Mouse (Mus musculus) kidney, embryonic 15.5 days (tissue): ENCODE data around the gene Vsir. TPM values are rescaled to one million over a fixed set of nuclear protein-coding genes. Genes with fewer than 3 reads are reported as not detected.

Experiments
- ATAC-seq: fragments of 200-750 bp; cut with Nextera tagmentation; replicated peaks from 2 replicates; pipeline ENCODE4 v1.8.0; 2017; ENCODE audit warnings: moderate TSS enrichment; ENCODE audit not compliant: low FRiP score
- H3K27ac ChIP-seq: fragments of 300-500 bp; sonication (generic); 2 replicates; pipeline ENCODE4 v1.5.1; 2015; ENCODE audit warnings: mild to moderate bottlenecking, inconsistent platforms
- H3K27me3 ChIP-seq: fragments of 300-500 bp; sonication (generic); 2 replicates; pipeline ENCODE4 v1.6.1; 2015; ENCODE audit warnings: inconsistent platforms
- H3K36me3 ChIP-seq: fragments of 300-500 bp; sonication (generic); 2 replicates; pipeline ENCODE4 v1.6.1; 2015; ENCODE audit warnings: inconsistent platforms
- H3K4me1 ChIP-seq: fragments of 300-500 bp; sonication (generic); 2 replicates; pipeline ENCODE4 v1.6.1; 2015; ENCODE audit warnings: inconsistent platforms
- H3K4me2 ChIP-seq: fragments of 300-500 bp; sonication (generic); 2 replicates; pipeline ENCODE4 v1.6.1; 2015; ENCODE audit warnings: moderate library complexity, mild to moderate bottlenecking, inconsistent platforms
- H3K4me3 ChIP-seq: fragments of 300-500 bp; sonication (generic); replicated peaks from 2 replicates; pipeline ENCODE4 v1.5.1; 2015; ENCODE audit warnings: mild to moderate bottlenecking, inconsistent platforms
- H3K9ac ChIP-seq: fragments of 300-500 bp; sonication (generic); 2 replicates; pipeline ENCODE4 v1.6.1; 2015; ENCODE audit warnings: mild to moderate bottlenecking, inconsistent platforms
- H3K9me3 ChIP-seq: fragments of 300-500 bp; sonication (generic); replicated peaks from 2 replicates; pipeline ENCODE4 v1.6.1; 2016; ENCODE audit warnings: inconsistent platforms
- WGBS: fragments of 180-500 bp; shearing (Covaris S2); methylation state at CpG from one replicate; pipeline ENCODE4 v1.1.7; 2015; ENCODE audit warnings: mixed read lengths; 5-methylcytosine and 5-hydroxymethylcytosine counted together
- polyA plus RNA-seq: library from polyadenylated mRNA; unstranded; fragments of >200 nt; fragmentation: Nextera tagmentation; extraction: Ambion mirVana; gene quantifications from 2 replicates; pipeline ENCODE4 v1.2.1, GENCODE M21; 2015

The Vsir gene
- polyA plus RNA-seq, 1 experiment from 2014 or later: 4.2 TPM

DNA sequence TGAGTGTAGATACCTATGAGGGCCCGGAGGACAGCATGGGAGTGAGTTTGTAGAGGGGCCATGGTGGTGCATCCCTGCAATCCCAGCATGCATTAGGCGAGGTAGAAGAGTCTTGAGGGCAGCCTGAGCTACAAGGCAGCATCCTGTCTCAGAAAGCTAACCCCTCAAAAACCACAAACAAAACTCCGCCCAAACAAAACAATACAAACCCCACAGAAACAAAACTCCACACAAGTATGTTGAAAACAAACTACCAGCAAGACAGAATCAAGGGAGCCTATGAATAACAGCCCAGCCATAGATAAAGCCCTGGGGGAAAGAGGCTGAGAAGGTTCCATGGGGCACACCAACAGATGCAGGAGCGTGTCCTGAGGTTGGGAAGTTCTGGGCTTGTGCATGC, 595 bp upstream of the Vsir start:
- 87% methylated on average over 4 of the region's 4 CpGs for WGBS
- no peak for ATAC-seq

DNA sequence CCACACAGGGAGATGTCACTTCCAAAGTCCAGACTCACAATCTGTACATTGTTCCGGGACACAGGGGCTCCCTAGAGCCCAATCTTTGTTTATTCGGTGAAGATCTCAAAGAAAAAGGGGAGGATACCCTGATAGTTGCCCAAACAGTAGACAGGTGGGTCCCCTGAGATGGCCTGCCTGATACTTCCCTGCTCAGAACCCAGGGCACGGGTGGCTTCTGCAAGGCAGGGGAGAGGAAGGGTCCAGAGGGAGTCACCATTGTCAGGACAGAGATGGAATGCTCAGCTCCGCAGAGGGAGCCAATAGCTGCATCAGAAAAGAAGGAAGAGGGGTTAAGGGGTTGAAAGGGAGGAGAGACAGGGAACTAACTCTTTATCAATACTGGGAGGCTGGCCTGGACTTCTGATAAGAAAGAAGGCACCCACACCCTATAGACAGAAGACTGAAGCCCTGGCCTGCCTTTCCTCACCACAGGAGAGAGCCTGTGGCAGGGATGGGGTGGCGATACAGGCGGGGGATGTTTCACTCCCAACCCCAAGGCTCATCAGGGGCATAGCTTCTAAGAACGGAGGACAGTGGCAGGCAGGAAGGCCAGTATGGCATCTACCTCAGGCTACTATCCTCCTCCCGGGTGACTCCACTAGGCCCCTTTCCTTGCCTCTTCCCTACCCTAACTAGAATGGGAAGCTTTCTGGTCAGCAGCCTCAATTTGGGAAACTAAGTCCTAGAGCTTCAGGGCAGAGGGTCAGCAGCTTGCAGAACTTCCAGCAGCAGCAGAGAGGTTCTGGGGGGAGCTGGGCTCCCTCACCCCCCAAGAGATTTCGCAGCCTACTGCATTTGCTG, 1.3 kb downstream of the Vsir start:
- no peaks in the 10 kb centered on the region for H3K9me3 ChIP-seq
- no peak for ATAC-seq
- H3K4me3 ChIP-seq: peak overlapping the region; percentile 43
- no peaks in the 10 kb centered on the region for H3K36me3 ChIP-seq
- WGBS: 57% methylated on average over 9 of the region's 9 CpGs
- H3K27me3 ChIP-seq: peaks cover 12% of the 10 kb centered on the region; the same call in 1 of the 2 replicates
- peaks cover 61% of the 10 kb centered on the region for H3K4me1 ChIP-seq
- H3K4me2 ChIP-seq: peak overlapping the region; percentile 64
- peak overlapping the region; percentile 45; the same call in 1 of the 2 replicates for H3K27ac ChIP-seq
- 0 out of 2 replicates have a peak overlapping the region, but pooled peaks have one; percentile 14 for H3K9ac ChIP-seq

More for the DNA sequence above, 595 bp upstream of the Vsir start:
- Histone ChIP-seq H3K9me3 (no peaks in the 10 kb centered on the region), H3K4me2 (peak overlapping the region; percentile 64), H3K4me1 (peaks cover 44% of the 10 kb centered on the region), H3K27me3 (peaks cover 12% of the 10 kb centered on the region; the same call in 1 of the 2 replicates), H3K27ac (no peak overlapping the region), H3K9ac (no peak overlapping the region), H3K36me3 (no peaks in the 10 kb centered on the region), H3K4me3 (peak overlapping the region; percentile 43)

DNA sequence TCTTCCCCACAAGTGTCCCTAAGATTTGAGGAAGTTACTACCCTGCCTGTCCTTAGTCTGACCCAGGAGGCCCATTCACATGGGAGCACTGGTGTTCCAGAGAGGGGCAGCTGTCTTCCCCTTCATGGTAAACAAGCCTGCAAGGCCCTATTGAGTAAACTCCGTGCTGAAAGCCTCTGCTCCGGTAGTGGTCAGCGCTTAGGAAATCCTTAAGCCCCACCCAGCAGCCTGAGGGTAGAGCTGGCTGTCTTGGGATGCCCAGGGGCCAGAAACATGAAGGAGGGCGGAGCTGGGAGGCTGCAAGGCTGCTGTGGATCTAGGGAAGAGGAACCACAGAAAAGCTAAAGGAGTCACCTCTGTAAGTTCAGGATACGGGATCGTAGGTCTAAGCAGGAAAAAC, 2.4 kb downstream of the Vsir start:
- Histone ChIP-seq H3K27me3 (peaks cover 12% of the 10 kb centered on the region; the same call in 1 of the 2 replicates), H3K36me3 (no peaks in the 10 kb centered on the region), H3K4me2 (peak overlapping the region; percentile 64), H3K27ac (peak overlapping the region; percentile 45; the same call in 1 of the 2 replicates), H3K4me3 (no peak overlapping the region), H3K4me1 (peaks cover 70% of the 10 kb centered on the region), H3K9ac (no peak overlapping the region), H3K9me3 (no peaks in the 10 kb centered on the region)
- no peak for ATAC-seq
- WGBS: 52% methylated on average over 6 of the region's 6 CpGs

DNA sequence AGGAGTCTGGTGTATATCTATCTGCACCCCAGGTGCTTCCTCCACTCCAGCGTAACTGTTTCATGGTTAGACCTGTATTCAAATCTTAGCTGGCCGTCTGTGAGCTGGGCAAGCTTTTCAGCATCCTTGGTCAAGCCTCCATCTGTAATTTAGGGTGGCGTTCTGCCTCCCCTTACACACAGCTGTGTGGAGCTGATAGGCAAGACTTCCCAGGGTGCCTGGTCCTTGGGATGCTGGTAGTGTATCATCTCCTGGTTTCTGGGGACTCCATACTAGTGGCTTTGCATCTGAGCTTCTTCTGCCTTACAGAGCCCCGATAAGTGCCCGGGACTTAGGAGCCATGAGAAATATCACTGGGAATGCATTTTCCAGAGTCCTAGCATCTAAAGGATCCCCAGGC, 3.0 kb downstream of the Vsir start:
- Histone ChIP-seq H3K9ac (0 out of 2 replicates have a peak overlapping the region, but pooled peaks have one; percentile 3), H3K4me2 (no peak overlapping the region), H3K27me3 (peaks cover 12% of the 10 kb centered on the region; the same call in 1 of the 2 replicates), H3K4me1 (peaks cover 70% of the 10 kb centered on the region), H3K36me3 (no peaks in the 10 kb centered on the region), H3K27ac (peak overlapping the region; percentile 90), H3K9me3 (no peaks in the 10 kb centered on the region), H3K4me3 (no peak overlapping the region)
- 88% methylated on average over 5 of the region's 5 CpGs for WGBS
- no peak for ATAC-seq

DNA sequence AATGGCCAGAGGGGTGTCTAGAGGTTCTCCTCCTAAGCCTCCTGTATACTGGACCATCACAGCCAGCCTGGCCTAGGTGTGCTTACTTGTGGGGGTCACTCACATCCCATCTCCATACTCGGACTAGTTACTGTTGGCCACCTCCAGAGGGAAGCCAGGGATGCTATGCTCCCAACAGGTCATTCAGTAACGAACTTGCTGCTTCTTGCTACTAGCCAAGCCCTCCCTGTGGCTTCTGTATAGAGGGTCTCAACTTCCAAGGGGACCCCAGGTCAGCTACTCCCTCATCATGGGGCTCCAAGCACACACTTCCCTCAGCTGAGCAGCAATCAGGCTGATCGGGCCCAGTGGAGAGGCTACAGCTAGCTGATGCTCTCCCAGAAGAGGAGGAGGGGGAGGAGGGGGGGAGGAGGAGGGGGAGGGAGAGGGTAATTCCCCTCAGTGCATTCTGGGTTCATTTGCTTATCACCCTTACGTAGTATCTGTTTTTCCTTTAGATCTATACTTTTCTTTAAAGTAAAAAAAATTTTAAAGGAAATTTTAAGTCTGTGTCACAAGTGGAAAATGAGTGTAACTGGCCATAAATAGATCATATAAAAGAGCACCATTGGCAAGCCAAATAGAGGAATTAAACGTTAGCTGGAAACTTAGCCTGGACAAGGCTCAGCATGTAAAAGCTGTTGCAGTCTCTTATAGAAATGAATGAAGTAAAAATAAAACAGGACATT, 3.6 kb downstream of the Vsir start:
- H3K9ac ChIP-seq: 0 out of 2 replicates have a peak overlapping the region, but pooled peaks have one; percentile 3
- 40% methylated on average over 5 of the region's 5 CpGs for WGBS
- peaks cover 73% of the 10 kb centered on the region for H3K4me1 ChIP-seq
- H3K4me3 ChIP-seq: 0 out of 2 replicates have a peak overlapping the region, but pooled peaks have one; percentile 21
- peaks cover 12% of the 10 kb centered on the region; the same call in 1 of the 2 replicates for H3K27me3 ChIP-seq
- peak overlapping the region; percentile 90 for H3K27ac ChIP-seq
- no peaks in the 10 kb centered on the region for H3K9me3 ChIP-seq
- H3K4me2 ChIP-seq: peak overlapping the region; percentile 41
- no peaks in the 10 kb centered on the region for H3K36me3 ChIP-seq
- ATAC-seq: no peak

DNA sequence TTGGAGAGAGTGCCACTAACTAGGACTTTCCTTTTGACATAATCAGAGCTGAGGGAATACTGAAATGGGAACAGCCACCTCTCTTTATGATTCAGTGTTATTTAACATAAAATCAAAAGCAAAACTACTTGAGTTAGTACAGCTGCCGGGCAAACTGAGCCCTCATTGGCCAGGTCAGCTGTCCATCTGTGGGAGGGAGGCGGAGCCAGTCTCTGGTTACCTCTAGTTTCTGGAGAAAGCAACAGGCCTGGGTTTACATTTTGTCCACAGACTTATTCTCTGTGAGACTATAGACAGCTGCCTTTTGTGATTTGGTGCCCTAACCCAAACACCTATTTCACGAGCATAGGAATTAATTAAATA, 4.1 kb downstream of the Vsir start:
- H3K27me3 ChIP-seq: peaks cover 12% of the 10 kb centered on the region; the same call in 1 of the 2 replicates
- no peaks in the 10 kb centered on the region for H3K36me3 ChIP-seq
- no peaks in the 10 kb centered on the region for H3K9me3 ChIP-seq
- peak overlapping the region; percentile 90 for H3K27ac ChIP-seq
- peaks cover 73% of the 10 kb centered on the region for H3K4me1 ChIP-seq
- peak; percentile 46; the same call in 1 of the 2 replicates for ATAC-seq
- peak overlapping the region; percentile 41 for H3K4me2 ChIP-seq
- H3K4me3 ChIP-seq: 0 out of 2 replicates have a peak overlapping the region, but pooled peaks have one; percentile 21
- no peak overlapping the region for H3K9ac ChIP-seq
- WGBS: 34% methylated on average over 3 of the region's 3 CpGs

DNA sequence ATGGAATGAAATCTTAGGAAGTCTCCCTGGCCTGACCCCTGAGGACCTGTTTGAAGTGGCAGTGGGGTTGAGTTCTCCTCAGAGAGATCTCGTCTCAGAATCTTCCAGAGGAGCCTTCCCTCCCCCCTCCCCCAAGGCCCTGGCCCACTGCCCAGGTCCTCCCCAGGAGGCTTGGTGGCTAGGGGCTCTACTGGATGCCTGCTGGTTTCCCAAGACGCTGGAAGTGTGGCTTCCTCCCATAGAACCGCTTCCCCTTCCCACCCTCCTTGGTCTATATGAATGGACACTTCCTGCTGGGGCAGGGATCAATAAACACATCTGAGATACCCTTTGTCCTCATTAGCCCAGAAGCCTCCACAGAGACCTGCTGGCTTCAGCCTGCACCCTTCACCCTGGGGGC, 4.6 kb downstream of the Vsir start:
- H3K36me3 ChIP-seq: no peaks in the 10 kb centered on the region
- peaks cover 71% of the 10 kb centered on the region for H3K4me1 ChIP-seq
- H3K27me3 ChIP-seq: peaks cover 7% of the 10 kb centered on the region; the same call in 1 of the 2 replicates
- 19% methylated on average over 3 of the region's 3 CpGs for WGBS
- no peak overlapping the region for H3K9ac ChIP-seq
- no peaks in the 10 kb centered on the region for H3K9me3 ChIP-seq
- no peak for ATAC-seq
- H3K4me3 ChIP-seq: no peak overlapping the region
- H3K4me2 ChIP-seq: peak overlapping the region; percentile 41; the same call in 1 of the 2 replicates
- peak overlapping the region; percentile 90 for H3K27ac ChIP-seq

DNA sequence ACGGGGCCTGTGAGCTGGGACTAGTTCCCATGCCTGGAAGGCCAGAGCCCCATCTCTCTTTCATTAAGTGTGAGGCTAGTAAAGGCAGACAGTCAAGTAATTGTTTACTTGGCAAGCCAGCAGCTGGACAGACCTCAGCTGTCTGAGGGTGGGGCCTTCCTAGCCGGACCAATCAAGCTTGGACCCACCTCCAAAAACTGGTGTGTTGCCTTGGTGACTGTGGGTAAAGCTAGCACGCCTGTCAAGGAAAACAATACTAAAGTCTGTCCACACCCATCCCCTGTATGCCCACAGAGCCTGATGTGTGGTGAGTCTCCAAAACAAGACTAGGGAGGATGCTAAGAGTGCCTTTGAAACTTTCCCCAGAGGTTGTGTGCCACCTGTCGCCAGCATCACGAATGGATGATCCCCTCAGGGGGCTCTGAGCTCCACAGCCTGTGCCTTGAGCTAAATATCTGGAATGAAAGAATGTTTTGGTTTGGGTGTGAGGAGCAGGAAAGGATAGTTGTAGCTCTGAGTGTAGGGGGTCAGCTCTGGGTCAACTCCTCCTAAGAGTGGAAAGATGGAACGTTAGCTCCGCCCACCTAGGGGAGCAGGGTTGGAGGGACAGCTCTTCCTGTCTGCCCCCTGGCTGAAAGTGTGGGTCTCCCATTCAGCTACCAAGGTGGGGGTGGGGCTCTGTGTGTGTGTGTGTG, 5.3 kb downstream of the Vsir start:
- peaks cover 64% of the 10 kb centered on the region for H3K4me1 ChIP-seq
- H3K27me3 ChIP-seq: peaks cover 5% of the 10 kb centered on the region; the same call in 1 of the 2 replicates
- H3K4me2 ChIP-seq: peak overlapping the region; percentile 41; the same call in 1 of the 2 replicates
- H3K9me3 ChIP-seq: no peaks in the 10 kb centered on the region
- H3K36me3 ChIP-seq: no peaks in the 10 kb centered on the region
- 30% methylated on average over 7 of the region's 7 CpGs for WGBS
- H3K4me3 ChIP-seq: no peak overlapping the region
- peak; percentile 35; the same call in 1 of the 2 replicates for ATAC-seq
- H3K9ac ChIP-seq: no peak overlapping the region
- peak overlapping the region; percentile 90 for H3K27ac ChIP-seq

DNA sequence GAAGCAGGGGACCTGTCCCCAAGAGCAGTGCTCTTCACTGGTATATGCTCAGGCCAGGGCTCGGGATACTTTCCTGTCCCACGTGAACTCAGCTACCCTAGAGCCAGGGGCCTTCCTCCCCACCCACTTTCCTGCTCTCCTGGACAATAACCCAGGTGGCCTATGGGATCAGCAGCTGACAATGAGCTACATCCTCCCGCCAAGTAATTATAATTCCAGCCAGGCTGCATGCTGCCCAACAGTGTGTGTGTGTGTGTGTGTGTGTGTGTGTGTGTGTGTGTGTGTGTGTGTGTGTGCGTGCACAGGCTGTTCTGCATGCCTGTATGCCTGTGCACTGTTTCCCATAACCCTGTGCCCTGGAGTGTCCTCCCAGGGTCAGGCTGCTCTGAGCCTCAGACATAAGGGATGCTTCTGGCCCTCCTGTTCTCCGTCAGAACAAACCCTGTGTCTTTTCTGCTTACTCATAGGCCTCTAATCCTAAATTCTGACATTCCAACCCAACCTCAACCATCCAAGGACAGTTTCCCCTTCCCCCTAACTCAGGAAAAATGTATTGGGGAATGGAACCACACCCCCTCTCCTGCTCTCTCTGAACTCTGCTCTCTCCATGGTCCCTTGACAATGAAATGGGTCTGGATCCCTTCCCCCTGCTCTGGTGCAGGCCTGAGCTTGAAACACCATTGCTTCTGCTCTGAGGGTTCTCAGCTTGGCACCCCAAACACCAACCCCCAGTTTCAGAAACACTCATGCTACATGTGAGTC, 6.8 kb downstream of the Vsir start:
- no peak overlapping the region for H3K4me2 ChIP-seq
- H3K27me3 ChIP-seq: no peaks in the 10 kb centered on the region
- WGBS: 56% methylated on average over 5 of the region's 5 CpGs
- no peak overlapping the region for H3K4me3 ChIP-seq
- no peaks in the 10 kb centered on the region for H3K36me3 ChIP-seq
- H3K4me1 ChIP-seq: peaks cover 49% of the 10 kb centered on the region
- H3K27ac ChIP-seq: 0 out of 2 replicates have a peak overlapping the region, but pooled peaks have one; percentile 13
- no peaks in the 10 kb centered on the region for H3K9me3 ChIP-seq
- no peak overlapping the region for H3K9ac ChIP-seq
- ATAC-seq: no peak

DNA sequence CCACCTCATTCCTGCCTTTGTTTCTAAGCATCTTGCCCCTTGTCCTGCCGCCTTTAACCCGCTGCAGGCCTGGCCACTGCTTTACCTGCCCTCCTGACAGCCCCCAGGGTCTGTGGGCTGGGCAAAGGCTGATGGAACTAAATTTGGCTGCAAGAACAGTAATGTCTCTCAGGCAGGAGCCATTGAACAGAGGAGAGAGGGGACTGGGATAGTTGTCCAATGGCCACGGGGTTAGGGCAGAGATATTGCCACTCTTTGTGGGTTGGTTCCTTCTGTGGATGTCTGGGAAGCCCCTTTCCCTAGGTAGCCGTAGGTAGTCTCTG, 7.3 kb downstream of the Vsir start:
- Histone ChIP-seq H3K27ac (0 out of 2 replicates have a peak overlapping the region, but pooled peaks have one; percentile 13), H3K9ac (no peak overlapping the region), H3K9me3 (no peaks in the 10 kb centered on the region), H3K36me3 (no peaks in the 10 kb centered on the region), H3K27me3 (no peaks in the 10 kb centered on the region), H3K4me3 (no peak overlapping the region), H3K4me2 (no peak overlapping the region), H3K4me1 (peaks cover 44% of the 10 kb centered on the region)
- 90% methylated on average over 4 of the region's 4 CpGs for WGBS
- no peak for ATAC-seq
